Comparison of ENCODE assay signal across 16 mouse cellular contexts in genomic region chr2:49557339-49557738, GRCm38 (mm10).
"Had no signal": no experiment of that assay in that cellular context is flagged by ENCODE, and none has a peak within 500 bp of the region (broad histone marks: within the 10 kb centered on the region; RNA-seq: fewer than 3 reads in every experiment).

No protein-coding gene starts in this region.

- ATAC-seq: midbrain, embryonic 16.5 days had no signal

- H3K4me3 ChIP-seq: midbrain, embryonic 10.5 days; midbrain, embryonic 12.5 days; myocyte; neural tube, embryonic 13.5 days; neural tube, embryonic 15.5 days; stomach, embryonic 15.5 days had no signal

- H3K4me2 ChIP-seq: lung, embryonic 14.5 days; midbrain, embryonic 12.5 days; neural tube, embryonic 13.5 days; neural tube, embryonic 15.5 days; stomach, embryonic 15.5 days had no signal

- H3K27me3 ChIP-seq: midbrain, embryonic 12.5 days; neural tube, embryonic 13.5 days; neural tube, embryonic 15.5 days; stomach, embryonic 15.5 days had no signal

- H3K9ac ChIP-seq: lung, embryonic 14.5 days; midbrain, embryonic 12.5 days; neural tube, embryonic 13.5 days; neural tube, embryonic 15.5 days; stomach, embryonic 15.5 days had no signal

- H3K4me1 ChIP-seq: midbrain, embryonic 10.5 days; midbrain, embryonic 12.5 days; neural tube, embryonic 13.5 days; neural tube, embryonic 15.5 days; stomach, embryonic 15.5 days had no signal

- H3K9me3 ChIP-seq: midbrain, embryonic 10.5 days; midbrain, embryonic 12.5 days; neural tube, embryonic 13.5 days; neural tube, embryonic 15.5 days; stomach, embryonic 15.5 days had no signal

- H3K27ac ChIP-seq: midbrain, embryonic 10.5 days; midbrain, embryonic 12.5 days; neural tube, embryonic 13.5 days; neural tube, embryonic 15.5 days; stomach, embryonic 15.5 days; stomach, postnatal 0 days had no signal

- DNase-seq: lung, embryonic 14.5 days; lung, postnatal 10 days; lung, postnatal 4 days; midbrain, embryonic 14.5 days; right cerebral cortex, postnatal 14 days; thymus, adult 2 months; thymus, postnatal 25 days; thymus, postnatal 4 days had no signal
